Mouse (Mus musculus): Measurements from ENCODE around the gene Tbc1d5.

DNA sequence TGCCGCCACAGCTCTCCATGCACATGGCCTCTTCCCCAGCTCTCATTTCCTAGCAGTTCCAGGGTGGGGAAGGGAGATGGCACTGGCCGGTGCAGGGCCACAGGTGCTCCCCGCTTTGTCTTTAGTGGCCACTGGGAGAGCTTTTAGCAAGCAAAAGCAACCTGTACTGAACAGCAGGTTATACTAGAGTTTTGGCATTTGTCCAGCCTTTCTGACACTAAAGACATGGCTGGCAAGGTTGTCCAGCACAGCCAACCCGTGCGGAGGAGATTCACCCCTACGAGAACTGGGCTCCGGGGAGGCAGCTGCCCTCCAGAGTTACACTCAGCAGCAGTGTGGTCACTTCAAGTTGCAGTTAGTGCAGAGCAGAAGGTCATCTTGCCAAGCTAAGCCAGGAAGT is 445.8 kb downstream of the Tbc1d5 start:
- no peak for TF ChIP-seq CTCF (IDR thresholded peaks at IDR 0.05; ENCODE audit: low read depth)
- TF ChIP-seq EP300 (IDR thresholded peaks at IDR 0.05; ENCODE audit: low read depth) = no peak
